Mouse (Mus musculus) left cerebral cortex, postnatal 10 days (tissue): Measurements from ENCODE around the gene Olfr1164. TPM values are rescaled to one million over a fixed set of nuclear protein-coding genes. Genes with fewer than 3 reads are reported as not detected.

Experiments used
- DNase-seq, 2 experiments: peaks; one replicate each; pipeline ENCODE4 v3.0.0; 2021 to 2022; ENCODE audit warnings: low spot score in 2 of 2, mixed read lengths in 1 of 2; ENCODE audit errors: extremely low spot score in 1 of 2
- intact Hi-C: fragments of 180-260 bp; cut with DNase I; formaldehyde crosslinking; loops from one replicate; pipeline ENCODE4 v1.15.1; 2025
- total RNA-seq, 2 experiments: library from RNA; stranded (reverse); gene quantifications; 2 replicates each; pipeline ENCODE4 v1.2.3; 2021

Olfr1164 gene
- total RNA-seq, result not detected

- intact Hi-C loops, result no loop called here
- no peak for DNase-seq
Measured at GRCm38 (mm10) chr2:88093866-88094265, at the start of gene Olfr1164. Gene Olfr1164 (minus strand): TSS chr2:88093966.

DNA sequence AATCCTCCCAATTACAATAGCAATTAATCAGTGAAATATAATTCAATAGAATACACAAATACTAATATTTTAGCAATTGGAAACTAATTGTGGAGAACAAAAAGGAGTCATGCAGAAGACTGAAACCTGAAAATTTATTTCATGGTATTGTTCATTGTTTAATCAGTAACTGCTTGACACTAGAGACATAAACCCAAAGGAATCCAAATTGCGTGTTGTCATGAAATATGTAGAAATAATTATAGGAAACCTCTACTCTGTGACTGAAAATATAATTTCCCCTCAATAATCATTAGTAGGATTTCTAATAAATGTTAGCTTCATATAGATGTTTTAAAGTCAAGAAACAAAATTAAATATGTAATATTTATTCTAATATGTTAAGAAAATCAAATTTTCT is 34.4 kb upstream of the Olfr1164 start, which contains the start of gene Olfr1166:
Gene Olfr1166, minus strand, starts transcription at position 101 of the 400 bp plus-strand sequence.
- DNase-seq, result no peak
- intact Hi-C loops, result no loop called here

DNA sequence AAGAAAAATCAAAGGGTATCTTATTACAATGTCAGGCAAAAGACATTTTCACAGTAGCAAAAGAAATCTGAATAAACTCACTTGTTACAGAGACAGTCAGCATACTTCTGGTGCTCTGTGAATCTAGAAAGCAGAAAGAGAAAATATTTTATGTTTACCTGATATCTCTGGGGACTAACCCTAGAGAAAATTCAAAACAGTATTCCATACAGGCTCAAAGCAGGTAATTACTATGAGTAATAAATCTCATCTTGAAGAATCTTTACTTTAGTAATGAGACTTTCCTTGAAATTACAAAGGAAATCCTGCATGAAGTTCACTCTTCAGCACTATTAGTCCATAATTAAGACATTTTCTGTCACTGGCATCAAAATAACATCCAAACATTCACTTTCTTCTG is 22.0 kb downstream of the Olfr1164 start, which contains the start of gene Olfr1163:
Gene Olfr1163, minus strand, starts transcription at position 101 of the 400 bp plus-strand sequence.
- intact Hi-C loops, result no loop called here
- DNase-seq, result no peak

- no peak for DNase-seq
- intact Hi-C loops, result no loop called here
Measured at GRCm38 (mm10) chr2:88063587-88063986, 30.2 kb downstream of the Olfr1164 start.

DNA sequence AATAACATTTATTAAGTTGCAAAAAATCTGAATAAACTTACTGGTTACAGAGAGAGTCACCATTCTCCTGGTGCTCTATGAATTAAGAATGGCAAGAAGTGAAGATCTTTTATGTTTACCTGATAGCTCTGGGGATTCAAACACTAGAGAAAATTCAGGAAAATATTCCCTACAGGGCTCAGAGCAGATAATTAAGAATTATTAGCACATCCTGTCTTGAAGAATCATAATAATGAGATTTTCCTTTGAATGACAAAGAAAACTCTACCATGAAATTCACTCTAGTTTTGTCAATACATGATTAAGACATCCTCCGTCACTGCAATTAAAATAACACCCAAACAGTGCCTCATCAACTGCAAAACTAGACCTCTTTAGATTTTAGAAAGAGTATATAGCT is 42.7 kb downstream of the Olfr1164 start, which contains the start of gene Olfr1162:
Gene Olfr1162, minus strand, starts transcription at position 101 of the 400 bp plus-strand sequence.
- intact Hi-C loops, result no loop called here
- no peak for DNase-seq

Other genes starting within 250 kb of the Olfr1164 start
- not detected for gene Olfr1150-ps1, start 250.0 kb downstream of the Olfr1164 start, total RNA-seq
- not detected for gene Olfr1151, start 238.1 kb downstream of the Olfr1164 start, total RNA-seq
- gene Olfr1152, start 227.5 kb downstream of the Olfr1164 start, total RNA-seq, result not detected
- gene Olfr1153, start 199.0 kb downstream of the Olfr1164 start, total RNA-seq, result not detected
- not detected for gene Olfr1154, start 188.8 kb downstream of the Olfr1164 start, total RNA-seq
- gene Olfr1155, start 148.8 kb downstream of the Olfr1164 start, total RNA-seq, result not detected
- gene Olfr1156, start 140.9 kb downstream of the Olfr1164 start, total RNA-seq, result not detected
- not detected for gene Olfr1157, start 125.7 kb downstream of the Olfr1164 start, total RNA-seq
- not detected for gene Olfr74, start 119.3 kb downstream of the Olfr1164 start, total RNA-seq
- not detected for gene Olfr1158, start 103.9 kb downstream of the Olfr1164 start, total RNA-seq
- gene Olfr1160, start 85.7 kb downstream of the Olfr1164 start, total RNA-seq, result not detected
- not detected for gene Olfr1161, start 71.2 kb downstream of the Olfr1164 start, total RNA-seq
- gene Olfr73, start 56.3 kb downstream of the Olfr1164 start, total RNA-seq, result not detected
- gene Olfr1162, start 42.8 kb downstream of the Olfr1164 start, total RNA-seq, result not detected
- gene Olfr1163, start 22.1 kb downstream of the Olfr1164 start, total RNA-seq, result not detected
- not detected for gene Olfr1166, start 34.3 kb upstream of the Olfr1164 start, total RNA-seq
- gene Olfr1167, start 61.2 kb upstream of the Olfr1164 start, total RNA-seq, result not detected
- gene Olfr1168, start 87.9 kb upstream of the Olfr1164 start, total RNA-seq, result not detected
- not detected for gene Olfr1170, start 134.4 kb upstream of the Olfr1164 start, total RNA-seq
- not detected for gene Olfr1173, start 185.9 kb upstream of the Olfr1164 start, total RNA-seq
- not detected for gene Olfr1174-ps, start 221.2 kb upstream of the Olfr1164 start, total RNA-seq
- not detected for gene Olfr1175-ps, start 233.2 kb upstream of the Olfr1164 start, total RNA-seq
- gene Olfr1176, start 242.8 kb upstream of the Olfr1164 start, total RNA-seq, result not detected